Mouse (Mus musculus) forebrain, embryonic 13.5 days (tissue): ENCODE results near the gene Foxb2. TPM values are rescaled to one million over a fixed set of nuclear protein-coding genes. Genes with fewer than 3 reads are reported as not detected.
"Not testable (repeated sequence)": the region's sequence is repeated elsewhere in the genome, so short reads cannot be mapped to it uniquely, and the experiment has no call there.

ENCODE experiments used
- ATAC-seq: fragments of 200-750 bp; cut with Nextera tagmentation; 2 replicates; pipeline ENCODE4 v1.8.0; 2017
- H3K27ac ChIP-seq: fragments of 300-500 bp; sonication (generic); 2 replicates; pipeline ENCODE4 v1.5.1; 2015; ENCODE audit warnings: inconsistent platforms, mild to moderate bottlenecking, moderate library complexity
- H3K27me3 ChIP-seq: fragments of 300-500 bp; sonication (generic); 2 replicates; pipeline ENCODE4 v1.6.1; 2015; ENCODE audit warnings: mild to moderate bottlenecking, inconsistent platforms
- H3K36me3 ChIP-seq: fragments of 300-500 bp; sonication (generic); 2 replicates; pipeline ENCODE4 v1.6.1; 2015; ENCODE audit warnings: mild to moderate bottlenecking, inconsistent platforms; ENCODE audit not compliant: poor library complexity, severe bottlenecking
- H3K4me1 ChIP-seq: fragments of 300-500 bp; sonication (generic); 2 replicates; pipeline ENCODE4 v1.6.1; 2015; ENCODE audit warnings: inconsistent platforms
- H3K4me2 ChIP-seq: fragments of 300-500 bp; sonication (generic); 2 replicates; pipeline ENCODE4 v1.6.1; 2015; ENCODE audit warnings: inconsistent platforms, mild to moderate bottlenecking, moderate library complexity
- H3K4me3 ChIP-seq: fragments of 300-500 bp; sonication (generic); 2 replicates; pipeline ENCODE4 v1.5.1; 2015; ENCODE audit warnings: mild to moderate bottlenecking, inconsistent platforms
- H3K9ac ChIP-seq: fragments of 300-500 bp; sonication (generic); 2 replicates; pipeline ENCODE4 v1.6.1; 2015; ENCODE audit warnings: mild to moderate bottlenecking, inconsistent platforms
- H3K9me3 ChIP-seq: fragments of 300-500 bp; sonication (generic); replicated peaks from 2 replicates; pipeline ENCODE4 v1.6.1; 2016; ENCODE audit warnings: inconsistent platforms
- WGBS: fragments of 180-500 bp; shearing (Covaris S2); methylation state at CpG from one replicate; pipeline ENCODE4 v1.1.7; 2015; 5-methylcytosine and 5-hydroxymethylcytosine counted together
- polyA plus RNA-seq: library from polyadenylated mRNA; unstranded; fragments of >200 nt; fragmentation: Nextera tagmentation; extraction: Ambion mirVana; gene quantifications from 2 replicates; pipeline ENCODE4 v1.2.1, GENCODE M21; 2015

Gene Foxb2
- polyA plus RNA-seq, 1 experiment from 2014 or later: 0.14 TPM

DNA sequence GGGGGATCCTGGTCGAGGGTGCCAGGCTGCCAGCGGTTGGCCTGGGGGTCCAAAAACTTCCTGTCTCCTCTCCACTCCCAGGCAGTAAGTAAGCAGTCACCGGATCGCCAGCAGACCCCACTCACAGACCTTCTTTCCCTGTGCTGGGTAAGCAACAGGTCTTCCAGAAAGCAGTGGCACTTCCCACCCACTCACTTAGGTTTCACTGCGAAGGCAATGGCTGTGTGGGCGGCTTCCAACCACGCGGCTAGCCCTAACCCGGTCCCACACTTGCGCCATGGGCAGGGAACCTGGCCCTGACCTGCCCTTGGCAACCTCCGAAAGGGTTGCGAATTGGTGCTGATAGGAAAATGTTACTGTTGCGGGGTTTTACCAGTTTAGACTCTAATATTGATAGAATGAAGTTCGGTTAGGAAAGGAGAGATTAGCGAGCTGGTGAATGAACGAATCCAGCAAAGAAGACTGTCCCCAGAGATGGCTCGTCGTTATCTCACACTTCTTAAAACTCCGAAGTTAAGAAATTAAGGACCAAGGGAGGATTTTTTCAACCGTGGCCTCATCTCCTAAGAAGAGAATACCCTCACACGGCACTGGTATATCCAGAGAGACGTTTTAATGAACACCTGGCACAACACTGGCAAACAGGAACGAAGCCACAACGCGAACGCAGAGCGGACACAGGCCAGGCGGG is 3.0 kb downstream of the Foxb2 start:
- peaks cover 60% of the 10 kb centered on the region for H3K4me1 ChIP-seq
- WGBS: 2% methylated on average over 28 of the region's 28 CpGs
- no peak for ATAC-seq
- no peaks in the 10 kb centered on the region for H3K36me3 ChIP-seq
- no peaks in the 10 kb centered on the region for H3K9me3 ChIP-seq
- peak overlapping the region; percentile 15; the same call in 1 of the 2 replicates for H3K4me2 ChIP-seq
- H3K9ac ChIP-seq: no peak overlapping the region
- no peak overlapping the region for H3K27ac ChIP-seq
- peak overlapping the region; percentile 3; the same call in 1 of the 2 replicates for H3K4me3 ChIP-seq
- H3K27me3 ChIP-seq: peaks cover 87% of the 10 kb centered on the region

DNA sequence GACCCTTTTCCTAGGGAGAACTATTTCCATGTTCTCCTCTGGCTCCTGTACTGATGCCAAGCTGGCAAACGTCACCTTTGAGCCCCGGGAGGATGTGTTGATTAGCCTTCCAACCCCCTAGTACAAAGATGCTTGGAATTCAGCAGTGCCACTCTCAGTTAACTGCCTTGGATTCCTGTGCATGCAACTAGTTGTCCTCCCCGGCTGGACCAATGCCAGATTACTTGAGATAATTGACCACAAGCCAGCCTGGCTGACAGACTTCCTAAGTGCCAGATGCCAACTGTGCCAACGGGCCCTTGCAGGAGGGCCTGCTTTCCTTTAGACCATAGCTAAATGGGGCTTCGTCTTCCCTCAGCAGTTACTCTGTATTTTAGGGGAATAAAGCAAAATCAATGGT is 5.1 kb downstream of the Foxb2 start:
- H3K9ac ChIP-seq: no peak overlapping the region
- ATAC-seq: peak; percentile 48
- H3K4me2 ChIP-seq: no peak overlapping the region
- no peak overlapping the region for H3K27ac ChIP-seq
- no peak overlapping the region for H3K4me3 ChIP-seq
- H3K9me3 ChIP-seq: no peaks in the 10 kb centered on the region
- no peaks in the 10 kb centered on the region for H3K36me3 ChIP-seq
- WGBS: 21% methylated on average over 5 of the region's 5 CpGs
- H3K4me1 ChIP-seq: peaks cover 45% of the 10 kb centered on the region
- H3K27me3 ChIP-seq: peaks cover 75% of the 10 kb centered on the region

DNA sequence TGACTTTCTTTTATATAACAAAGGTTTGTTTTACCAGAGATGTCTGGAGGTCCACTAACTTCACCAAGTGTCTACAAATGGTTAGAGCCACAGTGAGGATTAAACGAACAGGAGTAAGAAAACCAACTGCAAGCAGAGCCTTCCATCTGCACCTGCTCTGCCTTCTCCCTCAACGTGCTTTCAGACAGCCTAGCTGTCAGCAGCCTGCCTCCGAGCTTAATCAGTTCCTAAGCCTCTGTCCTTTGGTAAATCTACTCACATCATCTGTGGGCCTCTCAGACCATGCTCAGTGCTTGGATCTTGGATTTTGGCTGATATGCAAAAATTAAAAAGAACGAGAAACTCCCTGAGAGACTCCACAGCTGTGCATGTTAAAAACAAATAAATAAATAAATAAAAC is 15.0 kb downstream of the Foxb2 start:
- Histone ChIP-seq H3K9ac (no peak overlapping the region), H3K36me3 (no peaks in the 10 kb centered on the region), H3K4me2 (no peak overlapping the region), H3K27me3 (peaks cover 8% of the 10 kb centered on the region), H3K9me3 (no peaks in the 10 kb centered on the region), H3K4me1 (no peaks in the 10 kb centered on the region), H3K4me3 (no peak overlapping the region), H3K27ac (no peak overlapping the region)
- WGBS: 45% methylated on average over 4 of the region's 4 CpGs
- no peak for ATAC-seq

- no peaks in the 10 kb centered on the region for H3K36me3 ChIP-seq
- no peaks in the 10 kb centered on the region for H3K4me1 ChIP-seq
- H3K9ac ChIP-seq: no peak overlapping the region
- no peak overlapping the region for H3K27ac ChIP-seq
- peaks cover 3% of the 10 kb centered on the region; the same call in 1 of the 2 replicates for H3K27me3 ChIP-seq
- WGBS: 74% methylated on average over 5 of the region's 5 CpGs
- ATAC-seq: no peak
- H3K9me3 ChIP-seq: no peaks in the 10 kb centered on the region
- H3K4me2 ChIP-seq: no peak overlapping the region
- H3K4me3 ChIP-seq: no peak overlapping the region
Observed at GRCm38 (mm10) chr19:16856752-16857151, 16.9 kb downstream of the Foxb2 start.

- not testable (repeated sequence) for H3K36me3 ChIP-seq, H3K9me3 ChIP-seq, H3K4me2 ChIP-seq, H3K27ac ChIP-seq, H3K9ac ChIP-seq, H3K4me3 ChIP-seq, ATAC-seq, H3K27me3 ChIP-seq
- peaks cover 14% of the 10 kb centered on the region for H3K4me1 ChIP-seq
- 64% methylated on average over 2 of the region's 2 CpGs for WGBS
Observed at GRCm38 (mm10) chr19:16844091-16844490, 29.5 kb downstream of the Foxb2 start.

DNA sequence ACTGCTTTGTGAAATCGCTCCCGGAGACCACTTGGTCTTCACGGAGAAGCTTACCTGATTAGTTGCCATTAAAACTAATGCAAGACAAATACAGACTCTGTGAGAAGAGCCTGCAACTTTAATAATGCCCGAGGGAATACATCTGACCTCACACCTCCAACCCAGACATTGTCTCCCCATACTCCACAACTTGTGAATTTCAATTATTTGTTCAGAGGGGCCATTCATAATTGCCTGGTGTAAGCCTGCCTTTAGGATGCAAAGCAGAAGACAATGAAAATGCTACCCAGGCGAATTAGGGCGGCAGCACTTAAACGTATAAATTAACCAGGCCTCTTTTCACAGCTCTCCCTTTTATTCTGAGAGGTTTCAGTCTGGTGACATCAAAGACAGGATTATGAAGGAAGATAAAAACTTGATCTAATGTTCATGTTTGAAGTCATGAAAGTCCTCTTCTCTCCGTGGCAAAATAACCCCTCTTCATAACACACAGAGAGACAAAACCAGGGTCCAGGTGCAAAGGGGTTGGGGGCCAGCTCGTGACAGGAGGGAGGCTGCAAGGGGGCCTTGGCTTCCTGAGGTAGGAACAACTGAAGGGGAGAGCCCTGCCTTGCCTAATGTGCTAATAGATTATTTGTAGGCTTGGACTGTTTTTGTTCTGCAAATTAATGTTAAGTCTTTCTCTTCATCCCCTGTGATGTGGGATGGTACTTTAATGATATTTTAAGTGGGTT is 31.9 kb downstream of the Foxb2 start:
- no peaks in the 10 kb centered on the region for H3K9me3 ChIP-seq
- no peak overlapping the region for H3K27ac ChIP-seq
- no peak overlapping the region for H3K9ac ChIP-seq
- WGBS: 2% methylated on average over 9 of the region's 9 CpGs
- H3K27me3 ChIP-seq: no peaks in the 10 kb centered on the region
- H3K4me2 ChIP-seq: peak overlapping the region; percentile 21
- H3K36me3 ChIP-seq: no peaks in the 10 kb centered on the region
- peaks cover 14% of the 10 kb centered on the region for H3K4me1 ChIP-seq
- ATAC-seq: peak; percentile 51; the same call in 1 of the 2 replicates
- H3K4me3 ChIP-seq: no peak overlapping the region

DNA sequence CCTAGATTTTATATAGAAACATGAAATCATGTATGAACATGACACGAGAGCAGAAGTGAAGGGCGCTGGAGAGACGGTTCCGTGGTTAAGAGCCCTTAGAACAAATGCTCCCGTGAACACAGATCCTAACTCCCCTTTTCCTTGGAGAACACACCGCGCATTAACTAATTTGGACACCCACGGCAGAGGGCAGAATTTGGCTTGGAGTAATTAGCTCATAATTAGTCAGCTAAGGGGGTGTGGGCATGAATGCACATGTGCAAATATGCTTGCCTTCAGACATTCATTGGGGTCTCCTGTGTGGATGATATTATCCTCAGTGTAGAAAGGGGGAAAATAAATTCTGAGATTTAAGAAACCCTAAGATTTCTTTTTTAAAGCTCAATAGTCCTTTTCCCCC is 32.6 kb downstream of the Foxb2 start:
- H3K9me3 ChIP-seq: no peaks in the 10 kb centered on the region
- H3K4me2 ChIP-seq: peak overlapping the region; percentile 21; the same call in 1 of the 2 replicates
- no peaks in the 10 kb centered on the region for H3K36me3 ChIP-seq
- H3K4me1 ChIP-seq: peaks cover 14% of the 10 kb centered on the region
- no peak overlapping the region for H3K9ac ChIP-seq
- peak; percentile 62; the same call in 1 of the 2 replicates for ATAC-seq
- no peaks in the 10 kb centered on the region for H3K27me3 ChIP-seq
- WGBS: 25% methylated on average over 8 of the region's 8 CpGs
- no peak overlapping the region for H3K27ac ChIP-seq
- no peak overlapping the region for H3K4me3 ChIP-seq

GRCm38 (mm10) chr19:16827657-16828056 is 45.9 kb downstream of the Foxb2 start:
- peaks cover 4% of the 10 kb centered on the region; the same call in 1 of the 2 replicates for H3K4me1 ChIP-seq
- WGBS: 85% methylated on average over 5 of the region's 5 CpGs

GRCm38 (mm10) chr19:16825228-16825627 is 48.4 kb downstream of the Foxb2 start:
- H3K36me3 ChIP-seq: no peaks in the 10 kb centered on the region
- H3K9ac ChIP-seq: no peak overlapping the region
- H3K4me3 ChIP-seq: no peak overlapping the region
- 23% methylated on average over 5 of the region's 5 CpGs for WGBS
- peak; percentile 50; the same call in 1 of the 2 replicates for ATAC-seq
- H3K27me3 ChIP-seq: peaks cover 15% of the 10 kb centered on the region; the same call in 1 of the 2 replicates
- no peaks in the 10 kb centered on the region for H3K9me3 ChIP-seq
- H3K27ac ChIP-seq: no peak overlapping the region
- peaks cover 4% of the 10 kb centered on the region; the same call in 1 of the 2 replicates for H3K4me1 ChIP-seq
- H3K4me2 ChIP-seq: no peak overlapping the region

More at GRCm38 (mm10) chr19:16827657-16828056, 45.9 kb downstream of the Foxb2 start:
- H3K9me3 ChIP-seq: no peaks in the 10 kb centered on the region
- H3K4me2 ChIP-seq: no peak overlapping the region
- H3K27me3 ChIP-seq: peaks cover 12% of the 10 kb centered on the region; the same call in 1 of the 2 replicates
- no peak for ATAC-seq
- no peaks in the 10 kb centered on the region for H3K36me3 ChIP-seq
- H3K4me3 ChIP-seq: no peak overlapping the region
- H3K27ac ChIP-seq: no peak overlapping the region
- H3K9ac ChIP-seq: no peak overlapping the region

Other genes starting within 250 kb of the Foxb2 start
- 7.9 and 10.0 TPM in 2 replicates for gene Vps13a, start 92.9 kb downstream of the Foxb2 start, polyA plus RNA-seq
- gene Prune2, start 82.3 kb upstream of the Foxb2 start, polyA plus RNA-seq: 2.0 and 2.2 TPM in 2 replicates